Mouse (Mus musculus) heart, embryonic 10.5 days (tissue): ENCODE results near the gene Tspan9. TPM values are rescaled to one million over a fixed set of nuclear protein-coding genes. Genes with fewer than 3 reads are reported as not detected.

Experiments used
- DNase-seq: peaks from one replicate; pipeline ENCODE4 v3.0.0-alpha.2; 2017; ENCODE audit warnings: low spot score
- H3K27ac ChIP-seq: fragments of 300-500 bp; sonication (generic); 2 replicates; pipeline ENCODE4 v1.5.1; 2016; ENCODE audit warnings: mild to moderate bottlenecking
- H3K27me3 ChIP-seq: fragments of 300-500 bp; sonication (generic); 2 replicates; pipeline ENCODE4 v1.6.1; 2016; ENCODE audit warnings: mild to moderate bottlenecking; ENCODE audit not compliant: poor library complexity, insufficient read depth, severe bottlenecking
- H3K36me3 ChIP-seq: fragments of 300-500 bp; sonication (generic); 2 replicates; pipeline ENCODE4 v1.6.1; 2016; ENCODE audit warnings: mild to moderate bottlenecking, moderate library complexity
- H3K4me1 ChIP-seq: fragments of 300-500 bp; sonication (generic); 2 replicates; pipeline ENCODE4 v1.6.1; 2016; ENCODE audit warnings: mild to moderate bottlenecking
- H3K4me3 ChIP-seq: fragments of 300-500 bp; sonication (generic); 2 replicates; pipeline ENCODE4 v1.5.1; 2016; ENCODE audit warnings: mild to moderate bottlenecking, moderate library complexity
- H3K9me3 ChIP-seq: fragments of 300-500 bp; sonication (generic); 2 replicates; pipeline ENCODE4 v1.6.1; 2016; ENCODE audit warnings: mild to moderate bottlenecking, moderate library complexity
- WGBS: fragments of 180-500 bp; shearing (Covaris S2); methylation state at CpG from one replicate; pipeline ENCODE4 v1.1.7; 2016; 5-methylcytosine and 5-hydroxymethylcytosine counted together
- microRNA-seq: library from miRNA; unstranded; fragments of <30 nt; microRNA quantifications from one replicate; pipeline ENCODE4, GENCODE M21; 2017
- polyA plus RNA-seq: library from polyadenylated mRNA; unstranded; fragments of >200 nt; fragmentation: Nextera tagmentation; extraction: Ambion mirVana; gene quantifications from 2 replicates; pipeline ENCODE4 v1.2.1, GENCODE M21; 2016

Tspan9 gene
- polyA plus RNA-seq, 1 experiment from 2014 or later, result 111 TPM

DNA sequence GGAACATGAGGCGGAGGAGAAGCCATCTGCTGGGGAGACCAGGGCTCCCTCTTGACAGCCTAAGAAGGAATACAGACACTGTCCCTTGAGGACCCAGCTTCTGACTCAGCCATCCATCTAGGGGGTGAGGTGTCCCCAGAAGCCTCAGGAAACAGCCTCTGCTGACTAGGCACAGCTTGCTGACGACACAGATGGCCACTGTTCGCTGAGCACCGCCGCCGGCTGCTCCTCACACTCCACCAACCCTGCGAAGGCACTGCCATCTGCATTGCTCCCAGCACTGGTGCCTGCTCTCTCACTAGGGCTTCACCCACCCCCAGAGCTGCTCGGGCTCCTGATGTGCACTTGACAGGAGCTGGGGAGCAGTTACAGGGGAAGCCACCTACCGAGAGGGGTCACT is 217.5 kb downstream of the Tspan9 start:
- Histone ChIP-seq H3K4me1 (peaks cover 55% of the 10 kb centered on the region), H3K36me3 (no peaks in the 10 kb centered on the region), H3K9me3 (no peaks in the 10 kb centered on the region), H3K4me3 (no peak overlapping the region), H3K27me3 (peaks cover 48% of the 10 kb centered on the region), H3K27ac (peak overlapping the region; percentile 31; the same call in 1 of the 2 replicates)
- no peak for DNase-seq
- 61% methylated on average over 9 of the region's 9 CpGs for WGBS

DNA sequence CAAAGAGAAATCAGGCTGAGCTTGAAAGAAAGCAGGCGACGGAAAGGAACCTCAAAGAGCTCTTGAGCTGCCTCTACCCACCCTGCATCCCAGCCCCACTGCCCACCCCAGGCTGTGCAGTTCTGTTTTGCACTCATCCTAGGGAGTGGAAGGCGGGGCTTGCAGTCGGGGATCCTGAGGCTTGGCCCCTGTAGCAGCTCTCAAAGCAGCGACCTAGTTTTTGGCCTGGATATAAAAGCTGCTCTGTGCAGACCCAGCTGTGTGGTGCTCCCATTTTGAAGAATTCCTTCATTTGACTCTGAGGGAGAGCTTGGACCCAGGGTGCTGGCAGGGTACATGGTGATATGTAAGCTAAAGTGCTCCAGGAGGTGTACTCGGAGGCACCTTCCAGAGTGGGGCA is 218.6 kb downstream of the Tspan9 start:
- H3K36me3 ChIP-seq, result no peaks in the 10 kb centered on the region
- 68% methylated on average over 6 of the region's 6 CpGs for WGBS
- no peak overlapping the region for H3K4me3 ChIP-seq
- H3K27ac ChIP-seq, result no peak overlapping the region
- H3K27me3 ChIP-seq, result peaks cover 53% of the 10 kb centered on the region
- no peaks in the 10 kb centered on the region for H3K9me3 ChIP-seq
- DNase-seq, result no peak
- peaks cover 44% of the 10 kb centered on the region for H3K4me1 ChIP-seq

DNA sequence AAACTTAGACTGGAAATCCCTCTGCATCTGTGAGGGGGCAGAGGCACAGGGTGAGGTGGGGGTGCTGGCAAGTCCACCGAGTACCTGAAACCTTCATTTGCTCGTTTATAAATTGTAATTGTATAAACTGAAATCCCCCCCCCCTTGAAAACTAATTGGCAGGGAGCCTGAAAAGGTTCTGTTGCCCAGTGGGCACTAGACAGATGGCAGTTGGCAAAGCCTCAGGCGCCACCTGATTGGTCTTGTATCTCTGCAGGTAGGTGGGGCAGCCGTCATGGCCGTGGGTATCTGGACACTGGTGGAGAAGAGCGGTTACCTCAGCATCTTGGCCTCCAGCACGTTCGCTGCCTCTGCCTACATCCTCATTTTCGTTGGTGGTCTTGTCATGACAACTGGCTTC is 220.1 kb downstream of the Tspan9 start:
- Histone ChIP-seq H3K27me3 (peaks cover 67% of the 10 kb centered on the region), H3K27ac (no peak overlapping the region), H3K9me3 (no peaks in the 10 kb centered on the region), H3K4me3 (no peak overlapping the region), H3K36me3 (no peaks in the 10 kb centered on the region), H3K4me1 (peaks cover 30% of the 10 kb centered on the region)
- 84% methylated on average over 9 of the region's 9 CpGs for WGBS
- no peak for DNase-seq

DNA sequence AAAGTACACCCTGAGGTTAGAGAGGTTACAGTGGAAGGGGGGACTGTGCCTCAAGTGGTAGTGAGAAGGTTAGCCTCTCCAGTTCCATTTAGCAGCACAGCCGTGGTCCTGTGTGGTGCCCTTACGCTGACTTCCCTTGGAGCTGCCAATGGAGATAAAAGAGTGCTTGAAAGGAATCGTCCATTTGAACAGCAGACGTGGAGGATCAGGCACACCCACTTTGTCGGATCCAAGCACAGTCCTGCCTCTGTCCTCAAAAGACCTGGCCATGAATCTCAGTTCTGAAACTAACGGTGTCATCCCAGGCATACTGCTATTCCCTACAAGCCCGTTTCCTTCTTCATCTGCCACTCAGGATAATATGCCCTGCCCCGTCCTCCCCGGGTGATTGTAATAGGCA is 221.4 kb downstream of the Tspan9 start:
- no peak for DNase-seq
- Histone ChIP-seq H3K36me3 (no peaks in the 10 kb centered on the region), H3K27ac (no peak overlapping the region), H3K27me3 (peaks cover 67% of the 10 kb centered on the region), H3K9me3 (no peaks in the 10 kb centered on the region), H3K4me1 (peaks cover 19% of the 10 kb centered on the region), H3K4me3 (no peak overlapping the region)
- WGBS, result 51% methylated on average over 9 of the region's 9 CpGs

DNA sequence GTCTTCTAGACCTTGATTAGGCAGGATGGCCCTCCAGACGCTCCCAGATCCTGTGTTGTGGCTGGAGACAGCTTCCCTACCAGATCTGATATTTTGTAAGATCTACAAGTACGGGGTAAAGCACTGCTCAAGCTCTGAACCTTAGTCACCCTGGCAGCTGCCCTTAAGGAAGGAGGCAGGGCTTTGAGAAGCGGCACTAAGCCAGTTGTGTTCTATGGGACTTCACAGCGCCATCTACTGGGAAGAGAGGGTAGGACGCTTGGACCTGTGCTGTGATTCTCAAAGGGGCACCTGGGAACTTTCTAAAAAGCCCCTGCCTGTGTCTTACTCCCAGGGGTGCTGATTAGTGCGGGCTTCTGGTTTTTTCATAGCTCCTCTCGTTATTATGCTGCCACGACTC is 222.7 kb downstream of the Tspan9 start:
- H3K4me1 ChIP-seq, result peaks cover 7% of the 10 kb centered on the region; the same call in 1 of the 2 replicates
- no peak overlapping the region for H3K27ac ChIP-seq
- H3K4me3 ChIP-seq, result no peak overlapping the region
- H3K36me3 ChIP-seq, result no peaks in the 10 kb centered on the region
- peaks cover 59% of the 10 kb centered on the region for H3K27me3 ChIP-seq
- no peaks in the 10 kb centered on the region for H3K9me3 ChIP-seq
- peak; percentile 79 for DNase-seq
- WGBS, result 5% methylated on average over 8 of the region's 8 CpGs

DNA sequence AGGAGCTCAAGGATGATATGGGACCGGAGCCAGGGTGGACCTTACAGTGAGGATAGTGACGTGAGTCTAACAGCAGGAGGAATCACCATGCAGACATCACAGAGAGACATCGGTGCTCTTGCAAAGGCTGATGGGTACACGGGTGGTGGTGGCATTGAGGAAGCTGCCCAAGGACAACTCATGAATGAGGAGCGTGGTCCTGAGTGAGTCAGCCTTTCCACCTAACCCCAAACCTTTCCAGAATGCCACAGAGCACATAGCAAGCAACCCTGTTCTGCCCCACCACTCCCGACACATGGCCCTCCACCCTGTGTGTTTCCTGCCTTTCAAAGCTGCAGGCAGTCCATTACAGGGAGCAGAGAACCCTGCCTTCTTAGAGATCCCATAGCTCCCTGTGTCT is 223.9 kb downstream of the Tspan9 start:
- H3K36me3 ChIP-seq, result no peaks in the 10 kb centered on the region
- H3K27ac ChIP-seq, result no peak overlapping the region
- no peaks in the 10 kb centered on the region for H3K9me3 ChIP-seq
- no peak for DNase-seq
- 74% methylated on average over 6 of the region's 6 CpGs for WGBS
- 0 out of 2 replicates have a peak, but pooled peaks cover 6% of the 10 kb centered on the region for H3K4me1 ChIP-seq
- H3K27me3 ChIP-seq, result peaks cover 47% of the 10 kb centered on the region
- H3K4me3 ChIP-seq, result no peak overlapping the region

DNA sequence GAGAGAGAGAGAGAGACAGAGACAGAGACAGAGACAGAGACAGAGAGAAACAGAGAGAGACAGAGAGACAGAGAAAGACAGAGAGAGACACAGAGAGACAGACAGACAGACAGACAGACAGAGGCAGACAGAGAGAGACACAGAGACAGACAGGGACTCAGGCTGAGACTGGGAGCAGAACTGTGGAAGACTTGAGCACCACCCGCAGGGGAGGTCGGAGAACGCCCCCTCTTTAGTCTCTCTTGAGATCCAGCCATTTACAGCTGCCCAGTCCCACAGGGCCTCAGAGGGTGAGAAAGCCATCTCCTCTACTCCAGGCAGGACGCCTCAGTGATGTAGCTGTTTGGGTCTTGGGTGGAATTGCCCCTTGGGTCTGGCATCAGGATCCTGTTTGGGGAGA is 225.7 kb downstream of the Tspan9 start:
- Histone ChIP-seq H3K4me3 (no peak overlapping the region), H3K4me1 (0 out of 2 replicates have a peak, but pooled peaks cover 6% of the 10 kb centered on the region), H3K9me3 (no peaks in the 10 kb centered on the region), H3K27ac (no peak overlapping the region), H3K36me3 (no peaks in the 10 kb centered on the region), H3K27me3 (peaks cover 35% of the 10 kb centered on the region)
- no peak for DNase-seq
- WGBS, result 71% methylated on average over 4 of the region's 4 CpGs

DNA sequence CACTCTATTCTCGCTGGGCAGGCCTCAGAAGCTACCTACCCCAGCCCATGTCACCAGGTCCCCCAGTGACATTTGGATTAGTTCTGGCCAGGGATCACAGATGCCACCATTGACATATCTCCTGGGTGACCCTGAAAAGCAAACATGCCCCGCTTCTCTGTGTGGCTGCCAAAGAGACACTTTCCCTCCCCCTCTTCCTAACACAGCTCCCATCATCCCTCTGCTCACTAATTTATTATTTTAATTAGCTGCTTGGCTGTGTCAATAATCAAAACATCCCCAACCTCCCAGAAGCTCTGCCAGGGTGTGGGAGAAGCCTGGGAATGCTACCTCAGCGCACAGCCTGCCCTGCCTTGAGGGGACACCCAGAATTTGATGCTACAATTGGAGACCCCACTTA is 226.4 kb downstream of the Tspan9 start:
- Histone ChIP-seq H3K9me3 (no peaks in the 10 kb centered on the region), H3K4me1 (0 out of 2 replicates have a peak, but pooled peaks cover 5% of the 10 kb centered on the region), H3K27ac (no peak overlapping the region), H3K27me3 (peaks cover 31% of the 10 kb centered on the region), H3K4me3 (no peak overlapping the region), H3K36me3 (no peaks in the 10 kb centered on the region)
- no peak for DNase-seq
- WGBS, result 83% methylated on average over 3 of the region's 3 CpGs

DNA sequence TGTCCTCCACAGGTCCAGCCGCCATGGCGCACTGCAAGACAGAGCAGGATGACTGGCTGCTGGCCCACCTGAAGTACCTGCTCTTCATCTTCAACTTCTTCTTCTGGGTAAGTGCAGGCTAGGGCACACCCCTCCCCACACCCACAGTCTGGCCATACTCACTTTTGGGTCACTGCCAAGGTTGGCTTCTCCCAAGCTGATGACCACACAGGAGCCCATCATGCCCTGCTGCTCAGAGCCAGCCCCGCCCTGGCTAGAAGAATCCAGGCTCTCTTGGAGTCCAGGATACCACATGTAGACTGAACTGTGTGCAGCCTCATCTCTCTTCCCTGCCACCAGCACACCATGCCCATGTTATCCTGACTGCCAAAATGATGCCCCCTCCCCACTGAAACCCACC is 230.5 kb downstream of the Tspan9 start:
- Histone ChIP-seq H3K36me3 (no peaks in the 10 kb centered on the region), H3K27ac (no peak overlapping the region), H3K4me3 (no peak overlapping the region), H3K4me1 (no peaks in the 10 kb centered on the region), H3K9me3 (no peaks in the 10 kb centered on the region), H3K27me3 (peaks cover 10% of the 10 kb centered on the region; the same call in 1 of the 2 replicates)
- no peak for DNase-seq
- WGBS, result 95% methylated on average over 3 of the region's 3 CpGs

DNA sequence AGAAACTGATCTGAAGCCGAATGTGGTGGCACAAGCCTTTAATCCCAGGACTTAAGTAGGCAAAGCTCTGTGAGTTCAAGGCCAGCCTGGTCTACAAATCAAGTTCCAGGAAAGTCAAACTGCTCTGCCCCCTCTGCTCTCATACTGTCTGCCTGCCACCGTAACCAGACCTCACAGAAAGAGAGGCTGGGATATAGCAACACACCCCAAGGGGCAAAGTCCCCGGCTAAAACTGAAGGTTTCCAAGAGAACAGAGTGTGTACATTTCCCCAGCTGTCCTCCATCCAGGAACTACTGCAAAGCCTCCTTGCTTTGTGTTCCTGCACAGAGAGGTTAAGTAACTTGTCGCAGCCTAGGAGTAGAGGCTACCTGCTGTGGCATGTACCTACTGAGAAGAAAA is 231.7 kb downstream of the Tspan9 start:
- 58% methylated on average over 4 of the region's 4 CpGs for WGBS
- H3K9me3 ChIP-seq, result no peaks in the 10 kb centered on the region
- H3K4me3 ChIP-seq, result no peak overlapping the region
- H3K27ac ChIP-seq, result no peak overlapping the region
- H3K36me3 ChIP-seq, result no peaks in the 10 kb centered on the region
- DNase-seq, result no peak
- no peaks in the 10 kb centered on the region for H3K4me1 ChIP-seq
- H3K27me3 ChIP-seq, result peaks cover 10% of the 10 kb centered on the region; the same call in 1 of the 2 replicates

Small RNA genes within 50 kb of the gene (microRNA-seq; reads per million reads assigned to microRNA genes)
- gene Gm26338, result not detected

Other genes with a start within 250 kb of the Tspan9 start
- gene Tead4, start 157.2 kb upstream of the Tspan9 start, polyA plus RNA-seq, result 4.2 and 4.9 TPM in 2 replicates
- gene Tulp3, start 212.3 kb upstream of the Tspan9 start, polyA plus RNA-seq, result 13.1 and 16.1 TPM in 2 replicates
- 97.3 and 121 TPM in 2 replicates for gene Rhno1, start 219.3 kb upstream of the Tspan9 start, polyA plus RNA-seq
- gene Foxm1, start 219.4 kb upstream of the Tspan9 start, polyA plus RNA-seq, result 31.2 and 33.4 TPM in 2 replicates
- 0.29 TPM in 1 of 2 replicates, not detected in the other for gene Tex52, start 231.9 kb upstream of the Tspan9 start, polyA plus RNA-seq
- gene Gm44596, start 231.9 kb upstream of the Tspan9 start, polyA plus RNA-seq, result not detected in 2 replicates